ENCODE assay signal across 8 mouse cellular contexts in the genomic region with DNA sequence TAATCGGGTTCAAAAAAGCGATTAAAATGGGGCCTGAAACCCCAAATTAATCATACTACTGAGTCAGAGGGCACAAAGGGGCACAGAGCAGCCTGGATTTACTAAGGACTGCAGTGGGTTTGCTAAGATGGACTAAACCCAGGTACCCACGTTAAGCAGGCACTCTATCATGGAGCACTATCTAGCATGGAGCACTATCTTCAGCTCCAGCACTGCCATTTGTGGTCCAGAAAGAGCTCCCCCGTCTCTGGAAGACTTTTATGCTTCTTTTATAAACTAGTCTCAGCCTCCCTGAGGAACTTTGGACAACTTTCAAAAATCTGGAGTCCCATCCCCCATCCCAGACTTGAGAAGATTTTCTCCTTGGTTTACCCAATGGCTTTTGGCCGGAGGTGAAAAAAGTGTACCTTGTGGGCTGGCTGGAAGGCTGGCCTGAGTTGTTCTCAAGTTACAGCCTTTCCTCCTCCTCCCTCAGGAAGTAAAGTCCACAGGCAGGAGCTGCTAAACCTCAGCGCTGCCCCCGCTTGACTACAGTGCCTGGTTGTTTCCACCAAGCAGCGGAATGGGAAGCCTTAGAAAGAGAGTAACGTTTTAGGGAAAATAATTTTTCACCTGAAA. TPM values are rescaled to one million over a fixed set of nuclear protein-coding genes. Genes with fewer than 3 reads are reported as not detected.
A peak's percentile ranks its signal among the peaks of the same experiment; 100 is the strongest.
DNase-seq lines count a peak whose midpoint lies in the region; ATAC-seq and TF ChIP-seq lines count a peak whose summit lies in the region.

A gene (plus strand): TSS at position 467 of the 618 bp plus-strand sequence.

- peak; percentile 6 for DNase-seq in midbrain, postnatal 0 days (ENCODE audit: low spot score)
- DNase-seq in kidney, adult 8-10 months: peak; percentile 91 to 95
- peak; percentile 40 to 42 for DNase-seq in lung, postnatal 4 days
- no peak for DNase-seq in cerebellum, adult 11-12 months
- no peak for DNase-seq in layer of hippocampus, postnatal 36 days
- no peak for DNase-seq in thymus, postnatal 25 days

- ATAC-seq in midbrain, postnatal 0 days (ENCODE audit: low FRiP score): no peak
- ATAC-seq in midbrain, embryonic 15.5 days (replicated peaks): no peak
- ATAC-seq in embryonic facial prominence, embryonic 15.5 days (ENCODE audit: insufficient number of reproducible peaks, low FRiP score, low TSS enrichment, low read depth): peak; percentile 84

- no peaks in the 10 kb centered on the region for H3K27me3 ChIP-seq in midbrain, postnatal 0 days (ENCODE audit: insufficient read depth, low read length)
- H3K27me3 ChIP-seq in midbrain, embryonic 15.5 days (replicated peaks): no peaks in the 10 kb centered on the region
- no peaks in the 10 kb centered on the region for H3K27me3 ChIP-seq in embryonic facial prominence, embryonic 15.5 days

- H3K4me1 ChIP-seq in midbrain, postnatal 0 days (ENCODE audit: insufficient read depth, low read length): no peaks in the 10 kb centered on the region
- H3K4me1 ChIP-seq in midbrain, embryonic 15.5 days: no peaks in the 10 kb centered on the region
- H3K4me1 ChIP-seq in embryonic facial prominence, embryonic 15.5 days: peaks cover 4% of the 10 kb centered on the region; the same call in 1 of the 2 replicates

- TF ChIP-seq CTCF in midbrain, postnatal 0 days (IDR thresholded peaks at IDR 0.05): no peak

- H3K9ac ChIP-seq in midbrain, postnatal 0 days (replicated peaks; ENCODE audit: low read length, poor library complexity, severe bottlenecking): no peak within 1 kb of the TSS
- no peak within 1 kb of the TSS for H3K9ac ChIP-seq in midbrain, embryonic 15.5 days
- no peak within 1 kb of the TSS for H3K9ac ChIP-seq in embryonic facial prominence, embryonic 15.5 days

- H3K27ac ChIP-seq in midbrain, postnatal 0 days (ENCODE audit: low read depth, low read length): no peak within 1 kb of the TSS
- H3K27ac ChIP-seq in midbrain, embryonic 15.5 days: no peak within 1 kb of the TSS
- H3K27ac ChIP-seq in embryonic facial prominence, embryonic 15.5 days (replicated peaks): peak within 1 kb of the TSS; percentile 66; the same call in 1 of the 2 replicates

- H3K9me3 ChIP-seq in midbrain, postnatal 0 days (ENCODE audit: low read length): no peaks in the 10 kb centered on the region
- H3K9me3 ChIP-seq in midbrain, embryonic 15.5 days: no peaks in the 10 kb centered on the region
- H3K9me3 ChIP-seq in embryonic facial prominence, embryonic 15.5 days (replicated peaks): no peaks in the 10 kb centered on the region

- H3K36me3 ChIP-seq in midbrain, postnatal 0 days (ENCODE audit: insufficient read depth, low read length): peaks cover 2% of the 10 kb centered on the region; the same call in 1 of the 2 replicates
- no peaks in the 10 kb centered on the region for H3K36me3 ChIP-seq in midbrain, embryonic 15.5 days (replicated peaks)
- H3K36me3 ChIP-seq in embryonic facial prominence, embryonic 15.5 days: 0 out of 2 replicates have a peak, but pooled peaks cover 3% of the 10 kb centered on the region

- no peak within 1 kb of the TSS for H3K4me2 ChIP-seq in midbrain, postnatal 0 days (ENCODE audit: low read depth, low read length, poor library complexity, severe bottlenecking)
- H3K4me2 ChIP-seq in midbrain, embryonic 15.5 days: no peak within 1 kb of the TSS
- H3K4me2 ChIP-seq in embryonic facial prominence, embryonic 15.5 days (replicated peaks): 0 out of 2 replicates have a peak within 1 kb of the TSS, but pooled peaks have one; percentile 15

- no peak within 1 kb of the TSS for H3K4me3 ChIP-seq in midbrain, postnatal 0 days (ENCODE audit: low read depth, low read length)
- H3K4me3 ChIP-seq in midbrain, embryonic 15.5 days: no peak within 1 kb of the TSS
- H3K4me3 ChIP-seq in embryonic facial prominence, embryonic 15.5 days (replicated peaks): no peak within 1 kb of the TSS

- 28% methylated on average over 9 of the region's 9 CpGs for WGBS in midbrain, postnatal 0 days
- 32% methylated on average over 9 of the region's 9 CpGs for WGBS in midbrain, embryonic 15.5 days
- WGBS in embryonic facial prominence, embryonic 15.5 days: 19% methylated on average over 9 of the region's 9 CpGs

RNA-seq across cellular contexts. Expression of the gene that starts here (rescaled TPM):
- total RNA-seq in midbrain, postnatal 0 days (2014; rRNA removed): 1.4 and 1.5 TPM in 2 replicates
- polyA plus RNA-seq in midbrain, postnatal 0 days (2015; fragmentation: Nextera tagmentation; extraction: Ambion mirVana): 2.0 and 2.4 TPM in 2 replicates
- polyA plus RNA-seq in midbrain, embryonic 15.5 days (2015; fragmentation: Nextera tagmentation; extraction: Ambion mirVana): 2.3 and 2.8 TPM in 2 replicates
- polyA plus RNA-seq in embryonic facial prominence, embryonic 15.5 days (2015; fragmentation: Nextera tagmentation; extraction: Ambion mirVana): 4.0 and 4.7 TPM in 2 replicates
- 1 to 10 TPM in 1 of 2 experiments, under 1 TPM in 1; 0.86 to 1.1 TPM for total RNA-seq in layer of hippocampus, postnatal 36 days (2021)

Comparison
In these comparisons a context has a peak if more than half of its experiments do, and no peak if none do; other contexts are left out.
1. DNase-seq: peak in midbrain, postnatal 0 days (single experiment), kidney, adult 8-10 months (2 of 2) and lung, postnatal 4 days (2 of 2); none in cerebellum, adult 11-12 months (single experiment), layer of hippocampus, postnatal 36 days (0 of 2) and thymus, postnatal 25 days (single experiment).